Mouse (Mus musculus): Measurements from ENCODE around the gene Paip2b.
"Not testable (repeated sequence)": the region's sequence is repeated elsewhere in the genome, so short reads cannot be mapped to it uniquely, and the experiment has no call there.

Paip2b gene

GRCm38 (mm10) chr6:83802033-83802432, 29.5 kb downstream of the Paip2b start:
- no peak for DNase-seq (ENCODE audit: low read depth, low spot score)

- no peak for DNase-seq (ENCODE audit: low read depth, low spot score)
These were observed 34.9 kb downstream of the Paip2b start for GRCm38 (mm10) chr6:83796686-83797085.

DNA sequence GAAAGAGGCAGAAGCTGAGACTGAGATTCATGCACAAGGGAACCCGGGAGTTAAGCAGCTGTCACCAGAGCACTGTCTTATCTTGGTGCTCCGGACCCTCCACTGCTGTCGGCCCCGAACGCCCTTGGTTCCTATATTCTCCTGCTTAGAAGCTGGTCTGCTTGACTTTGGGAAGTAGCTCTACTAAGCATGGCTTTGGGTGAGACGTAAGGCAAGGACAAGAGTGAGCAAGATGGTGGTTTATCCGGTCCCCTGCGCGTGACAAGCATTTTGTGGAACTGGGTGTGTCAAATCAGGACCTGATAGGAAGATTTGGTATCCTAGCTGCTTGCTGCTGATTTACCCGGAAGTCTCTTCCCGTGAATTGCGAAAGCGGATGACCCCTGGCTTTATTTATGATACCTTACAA, 36.0 kb downstream of the Paip2b start:
- DNase-seq (ENCODE audit: low read depth, low spot score) = peak; percentile 65

GRCm38 (mm10) chr6:83794760-83795296, 36.7 kb downstream of the Paip2b start, which contains the start of gene Nagk:
TSS of gene Nagk (plus strand) at chr6:83794982.
- DNase-seq (ENCODE audit: low read depth, low spot score) = peak; percentile 98

DNA sequence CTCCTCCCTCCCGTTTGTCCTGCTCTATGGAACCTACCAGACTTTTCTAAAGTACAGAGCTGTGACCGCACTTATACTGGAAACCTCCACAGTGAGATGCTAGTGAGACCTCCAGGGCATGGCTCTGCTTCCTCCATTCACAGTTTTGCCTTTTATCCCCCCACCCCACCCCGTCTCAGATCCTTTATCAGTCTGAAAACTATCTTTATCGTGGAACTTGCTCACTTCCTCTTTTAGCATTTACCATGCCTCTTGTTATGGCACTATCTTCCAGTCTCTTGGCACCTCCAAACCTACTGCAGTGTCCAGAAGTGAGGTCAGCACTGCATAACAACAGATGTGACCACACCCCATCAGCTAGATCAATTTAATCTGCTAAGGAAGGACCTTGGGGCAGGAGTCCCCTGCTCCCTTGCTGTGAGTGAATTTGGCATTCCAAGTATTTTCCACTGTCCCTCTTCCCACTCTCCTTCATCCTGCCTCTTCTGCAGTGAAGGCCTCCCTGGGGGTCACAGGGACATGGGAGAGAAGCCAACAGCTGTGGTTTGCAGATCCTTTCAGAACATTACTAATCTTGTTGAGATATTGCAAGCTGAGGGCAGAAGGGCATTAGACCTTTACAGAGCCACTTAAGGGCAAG, 40.2 kb downstream of the Paip2b start:
- DNase-seq (ENCODE audit: low read depth, low spot score) = peak; percentile 30

DNA sequence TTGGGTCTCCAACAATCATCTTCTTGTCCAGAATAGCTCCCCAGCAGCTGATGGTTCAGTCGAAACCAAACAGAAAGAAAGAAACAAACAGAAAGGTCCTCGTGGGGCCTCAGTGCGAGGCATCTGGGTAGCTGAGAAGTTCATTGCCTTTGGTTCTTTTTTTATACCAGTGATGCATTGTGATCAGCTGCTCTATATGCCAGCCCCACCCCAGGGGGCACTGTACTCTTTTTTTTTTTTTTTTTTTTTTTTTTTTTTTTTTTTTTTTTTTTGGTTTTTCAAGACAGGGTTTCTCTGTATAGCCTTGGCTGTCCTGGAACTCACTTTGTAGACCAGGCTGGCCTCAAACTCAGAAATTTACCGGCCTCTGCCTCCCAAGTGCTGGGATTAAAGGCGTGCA, 41.0 kb downstream of the Paip2b start:
- not testable (repeated sequence) for DNase-seq (ENCODE audit: low read depth, low spot score)

DNA sequence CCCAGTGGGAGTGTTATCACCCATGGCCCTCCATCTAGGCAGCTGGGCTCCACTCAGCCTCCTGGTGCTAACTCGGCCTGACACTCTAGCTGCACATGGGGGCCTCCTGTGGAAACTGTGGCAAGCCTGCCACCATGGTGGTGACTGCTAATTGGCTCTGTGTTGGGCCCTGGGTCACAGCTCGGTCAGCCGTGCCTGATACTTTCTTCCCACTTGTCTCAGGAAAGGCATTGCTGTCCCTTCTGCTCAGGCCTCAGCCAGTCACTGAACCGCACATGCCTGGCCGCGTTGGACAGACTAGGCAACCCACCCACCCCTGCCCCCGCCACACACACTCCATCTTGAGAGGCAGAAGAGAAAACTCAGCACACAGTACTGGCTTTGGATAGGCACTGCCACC, 43.0 kb downstream of the Paip2b start:
- no peak for DNase-seq (ENCODE audit: low read depth, low spot score)

DNA sequence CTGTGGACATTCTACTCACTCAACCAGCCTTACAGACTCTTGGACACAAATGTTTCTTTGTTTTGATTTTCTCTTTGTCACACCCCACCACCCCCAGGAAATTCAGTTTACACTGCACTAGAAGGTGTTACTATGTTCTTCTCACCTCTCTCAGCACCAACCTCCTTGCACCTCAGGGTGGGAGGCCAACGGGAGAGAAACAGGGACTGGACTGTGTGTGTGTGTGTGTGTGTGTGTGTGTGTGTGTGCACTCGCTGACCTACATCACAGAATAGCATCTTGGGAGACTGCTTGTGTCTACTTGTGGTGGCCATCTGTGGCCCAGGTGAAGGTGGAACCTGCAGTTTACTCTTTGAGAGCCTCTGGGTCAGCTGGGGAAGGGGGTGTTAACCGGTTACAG, 45.1 kb downstream of the Paip2b start:
- DNase-seq (ENCODE audit: low read depth, low spot score) = no peak

DNA sequence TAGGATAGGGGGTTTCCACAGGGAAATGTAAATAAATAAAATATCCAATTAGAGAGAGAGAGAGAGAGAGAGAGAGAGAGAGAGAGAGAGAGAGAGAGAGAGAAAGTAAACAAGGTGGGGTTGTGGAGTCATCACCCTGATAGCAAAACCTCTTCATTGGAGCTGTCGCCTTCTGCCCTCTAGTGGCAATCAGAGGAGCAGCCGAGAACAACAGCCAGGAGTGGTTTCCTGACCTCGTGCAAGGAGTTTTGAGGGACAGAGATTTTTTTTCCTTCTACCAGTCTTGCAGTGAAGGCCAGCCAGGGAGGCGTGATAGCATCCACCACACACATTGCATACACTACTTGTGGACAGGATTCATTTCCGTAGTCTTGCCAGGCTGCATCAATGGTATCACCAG, 52.5 kb downstream of the Paip2b start:
- DNase-seq (ENCODE audit: low read depth, low spot score) = peak; percentile 65

GRCm38 (mm10) chr6:83778306-83778705, 53.2 kb downstream of the Paip2b start:
- DNase-seq (ENCODE audit: low read depth, low spot score) = no peak

DNA sequence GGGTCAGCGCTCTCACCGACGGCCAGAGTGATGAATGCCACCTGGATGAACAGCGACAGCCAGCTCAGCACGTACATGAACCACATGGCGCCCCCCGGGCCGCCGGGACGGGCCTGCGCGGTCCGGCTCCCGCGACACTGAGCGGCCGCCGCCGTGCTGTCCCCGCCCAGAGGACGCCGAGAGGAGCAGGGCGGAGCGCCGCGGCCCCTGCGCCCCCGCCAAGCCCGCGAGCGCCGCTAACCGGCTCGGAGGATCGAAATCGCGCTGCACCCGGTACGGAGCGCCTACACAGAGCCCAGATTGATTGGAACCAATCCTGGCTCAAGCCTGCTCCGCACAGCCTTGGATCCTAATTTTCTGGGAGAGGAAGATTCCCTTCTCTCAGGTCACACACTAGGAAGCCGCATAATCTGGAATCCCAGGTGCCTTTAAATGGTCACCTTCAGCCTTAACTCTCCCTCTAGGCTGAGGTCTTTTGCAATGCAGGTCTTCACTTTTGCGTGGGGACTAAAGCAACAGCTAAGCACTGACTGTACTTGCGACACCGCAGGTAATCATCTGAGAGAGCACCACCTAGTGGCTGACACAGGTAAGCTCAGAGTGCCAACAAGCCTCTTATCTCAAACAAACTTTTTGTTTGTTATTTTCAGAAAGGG, 55.8 kb downstream of the Paip2b start, which contains the start of gene Tex261:
Gene Tex261, minus strand, starts transcription at position 176 of the 656 bp plus-strand sequence.
- peak; percentile 95 for DNase-seq (ENCODE audit: low read depth, low spot score)

- peak; percentile 37 for DNase-seq (ENCODE audit: low read depth, low spot score)
These were observed 56.6 kb downstream of the Paip2b start for GRCm38 (mm10) chr6:83774781-83775563.

DNA sequence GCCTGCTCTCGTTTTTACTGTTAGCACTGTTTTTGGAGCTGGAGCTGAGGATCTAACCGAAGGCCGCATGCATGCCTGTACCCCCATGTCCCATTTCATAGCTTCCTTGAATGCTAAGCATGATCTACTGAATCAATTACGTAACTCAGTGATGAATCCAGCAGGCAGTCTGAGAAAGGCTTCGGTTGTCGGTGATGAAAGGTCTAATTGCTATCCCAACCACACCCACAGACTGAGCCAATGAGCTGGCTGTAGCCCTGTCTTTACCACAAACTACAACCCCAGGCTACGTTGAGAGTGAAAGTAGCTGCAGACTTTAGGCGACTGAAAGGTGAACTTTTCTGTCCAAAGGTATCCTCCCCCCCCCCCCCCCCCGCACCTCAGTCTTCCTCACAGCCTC, 57.4 kb downstream of the Paip2b start:
- DNase-seq (ENCODE audit: low read depth, low spot score) = no peak

GRCm38 (mm10) chr6:83768485-83768884, 63.1 kb downstream of the Paip2b start:
- DNase-seq (ENCODE audit: low read depth, low spot score) = no peak

DNA sequence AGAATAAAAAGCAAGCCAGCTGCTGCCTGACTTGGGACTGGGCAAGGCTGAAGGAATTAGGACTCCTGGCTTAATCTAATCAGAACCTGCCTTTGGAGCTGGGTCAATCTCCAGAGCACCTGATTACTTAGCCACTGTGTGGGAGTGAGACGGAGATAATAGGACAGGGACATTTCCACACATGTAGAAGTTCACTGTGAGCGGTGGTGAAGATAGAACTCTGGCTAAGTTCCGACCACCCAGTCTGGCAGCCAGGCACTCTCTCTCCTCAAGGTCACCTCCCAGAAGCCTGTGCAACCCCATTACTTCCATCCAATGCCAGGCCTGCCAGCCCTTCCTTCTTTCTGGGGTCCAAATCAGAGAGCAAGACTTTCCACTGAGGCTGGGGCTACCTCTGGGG, 64.6 kb downstream of the Paip2b start:
- DNase-seq (ENCODE audit: low read depth, low spot score) = no peak

DNA sequence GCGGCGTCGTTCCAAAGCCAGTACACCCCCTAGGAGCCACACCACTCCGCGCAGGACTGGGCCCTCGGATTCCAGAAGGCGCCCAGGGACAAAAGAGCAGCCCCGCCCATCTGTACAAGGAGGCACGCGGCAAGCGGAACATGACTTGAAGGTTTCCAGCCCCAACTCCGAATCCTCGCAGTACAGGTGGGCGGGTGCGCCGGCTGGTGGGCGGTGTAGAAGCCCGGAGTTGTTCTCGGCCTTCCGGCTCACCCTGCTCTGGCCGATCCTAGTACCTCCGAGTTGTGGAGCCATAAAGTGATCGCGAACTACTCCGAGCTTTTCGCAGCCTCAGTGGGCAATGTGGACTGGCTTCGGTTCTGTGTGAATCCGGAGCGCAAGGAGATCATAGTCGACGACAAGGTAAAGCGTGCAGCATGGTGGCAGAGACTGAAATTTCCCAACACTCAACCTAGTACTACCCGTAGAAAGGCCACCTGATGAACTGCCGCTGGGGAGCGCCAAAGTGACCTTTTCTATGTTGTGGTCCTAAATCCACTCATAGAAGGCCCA, 68.6 kb downstream of the Paip2b start:
- peak; percentile 90 for DNase-seq (ENCODE audit: low read depth, low spot score)

DNA sequence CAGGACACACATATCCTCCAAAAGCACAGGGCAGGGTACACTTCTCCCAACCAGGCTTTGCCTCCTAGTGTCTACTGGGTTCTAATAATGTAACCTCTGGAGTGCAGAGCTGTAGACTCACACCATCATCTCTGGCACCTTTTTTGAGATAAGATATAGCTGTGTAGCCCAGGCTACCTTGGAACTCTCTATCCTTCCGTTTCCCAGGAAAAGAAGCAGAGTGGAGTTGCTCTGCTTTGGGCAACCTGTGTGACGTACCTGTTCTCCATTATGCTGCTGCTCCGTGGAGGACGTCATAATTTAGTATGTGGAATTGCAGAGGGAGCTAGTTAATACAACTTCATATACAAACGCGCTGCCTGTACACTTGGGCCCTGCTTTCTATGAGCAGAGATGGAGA, 69.2 kb downstream of the Paip2b start, which contains the start of gene Ankrd53:
Gene Ankrd53, plus strand, starts transcription at position 301 of the 400 bp plus-strand sequence.
- no peak for DNase-seq (ENCODE audit: low read depth, low spot score)

- no peak for DNase-seq (ENCODE audit: low read depth, low spot score)
These were observed 75.5 kb downstream of the Paip2b start for GRCm38 (mm10) chr6:83756051-83756450.
